Mouse (Mus musculus) bone marrow macrophage, adult 2 months (primary cell): Measurements from ENCODE around the gene Cidec.

Experiments used
- CTCF ChIP-seq: IDR thresholded peaks from 2 replicates; pipeline ENCODE4 v1.5.1; 2012; ENCODE audit warnings: low read depth, mild to moderate bottlenecking, low read length, moderate library complexity
- POLR2A ChIP-seq: IDR thresholded peaks from 2 replicates; pipeline ENCODE4 v1.6.1; 2012; ENCODE audit warnings: mild to moderate bottlenecking, low read depth, low read length, borderline replicate concordance

DNA sequence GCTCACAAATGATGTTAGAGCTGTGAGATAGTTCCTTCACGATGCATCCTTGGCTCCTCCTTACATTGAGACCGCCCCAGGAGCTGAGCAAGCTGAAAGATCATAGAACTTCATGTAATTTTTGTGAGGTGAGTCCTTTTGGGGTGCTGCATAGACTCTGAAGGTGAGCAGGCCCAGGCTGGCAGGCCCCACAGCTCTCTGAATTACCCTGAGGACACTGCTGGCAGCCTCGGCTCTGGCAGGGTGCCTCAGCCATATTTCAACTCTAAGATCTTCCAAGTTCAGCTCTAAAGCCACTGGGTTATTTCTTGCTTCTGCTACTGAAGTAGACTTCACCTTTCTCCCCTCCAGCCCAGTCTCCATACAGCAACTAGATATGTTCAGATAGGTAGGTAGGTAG, 5.1 kb upstream of the Cidec start:
- TF ChIP-seq CTCF (no peak), POLR2A (no peak)
